Mouse (Mus musculus): ENCODE results near the gene Fam155a. TPM values are rescaled to one million over a fixed set of nuclear protein-coding genes. Genes with fewer than 3 reads are reported as not detected.

Fam155a gene
- polyA plus RNA-seq, 1 experiment from 2014 or later = 0.07 TPM

DNA sequence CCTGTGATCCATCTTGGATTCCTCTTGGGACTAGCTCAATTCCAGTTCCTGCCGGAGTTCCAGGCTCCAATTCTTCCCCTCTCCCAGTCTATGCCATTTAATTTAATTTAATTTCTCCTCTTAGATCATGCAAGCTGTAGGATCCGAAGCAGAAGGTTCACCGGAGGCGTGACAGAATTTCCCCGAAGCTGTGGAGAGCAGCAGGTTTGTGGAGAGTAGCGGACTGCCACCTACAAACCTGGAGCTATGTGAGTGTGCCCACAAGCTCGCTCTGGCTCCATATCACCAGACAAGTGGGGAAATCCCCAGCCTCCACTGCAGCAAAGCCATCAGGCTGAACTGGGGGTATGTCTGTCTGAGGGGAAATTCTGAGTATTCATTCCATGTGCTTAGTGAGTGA, 544.2 kb downstream of the Fam155a start:
- no peak for ATAC-seq (ENCODE audit: insufficient read depth)
- Histone ChIP-seq H3K4me3 (replicated peaks) (no peak overlapping the region), H3K27me3 (no peaks in the 10 kb centered on the region), H3K4me2 (no peak overlapping the region), H3K9ac (no peak overlapping the region), H3K36me3 (replicated peaks) (no peaks in the 10 kb centered on the region), H3K4me1 (replicated peaks) (no peaks in the 10 kb centered on the region), H3K27ac (replicated peaks) (no peak overlapping the region), H3K9me3 (replicated peaks) (no peaks in the 10 kb centered on the region)
- 62% methylated on average over 7 of the region's 7 CpGs for WGBS (ENCODE audit: insufficient replicate concordance)

GRCm38 (mm10) chr8:9211751-9212150, 559.2 kb downstream of the Fam155a start:
- ATAC-seq (ENCODE audit: insufficient read depth) = no peak
- H3K4me1 ChIP-seq (replicated peaks) = no peaks in the 10 kb centered on the region
- H3K27ac ChIP-seq (replicated peaks) = no peak overlapping the region
- H3K9me3 ChIP-seq (replicated peaks) = no peaks in the 10 kb centered on the region
- no peaks in the 10 kb centered on the region for H3K27me3 ChIP-seq
- no peak overlapping the region for H3K4me3 ChIP-seq (replicated peaks)
- no peak overlapping the region for H3K4me2 ChIP-seq
- WGBS (ENCODE audit: insufficient replicate concordance) = 38% methylated on average over 4 of the region's 4 CpGs
- no peaks in the 10 kb centered on the region for H3K36me3 ChIP-seq (replicated peaks)
- no peak overlapping the region for H3K9ac ChIP-seq

DNA sequence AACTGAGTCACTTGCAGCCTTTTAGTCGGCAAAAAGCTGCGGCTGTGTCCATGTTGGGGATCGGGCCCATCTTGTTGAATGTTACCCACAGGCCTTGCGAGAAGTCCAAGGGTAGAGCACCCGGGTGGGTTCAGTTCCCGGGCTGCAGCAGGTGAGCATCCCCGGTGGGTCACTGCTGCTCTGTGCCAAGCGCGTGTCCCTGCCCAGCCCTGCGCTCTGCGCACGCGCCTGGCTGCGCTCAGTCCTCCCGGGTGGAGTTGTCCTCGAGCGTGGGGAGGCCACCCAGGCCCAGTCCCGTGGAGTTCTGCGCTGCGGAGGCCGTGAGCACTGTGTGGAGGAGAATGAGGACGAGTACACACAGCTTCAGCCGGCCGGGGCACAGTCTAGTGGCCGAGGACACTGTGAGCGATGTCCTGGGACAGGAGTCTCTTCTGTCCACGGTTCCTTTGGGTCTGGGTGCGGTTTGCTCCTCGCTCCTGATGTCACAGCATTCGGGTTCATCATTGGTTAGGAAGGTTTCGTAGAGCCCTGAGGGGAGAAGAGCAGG, 563.4 kb downstream of the Fam155a start:
- Histone ChIP-seq H3K27me3 (no peaks in the 10 kb centered on the region), H3K4me2 (no peak overlapping the region), H3K4me1 (replicated peaks) (no peaks in the 10 kb centered on the region), H3K4me3 (replicated peaks) (no peak overlapping the region), H3K9ac (no peak overlapping the region), H3K36me3 (replicated peaks) (no peaks in the 10 kb centered on the region), H3K27ac (replicated peaks) (no peak overlapping the region), H3K9me3 (replicated peaks) (no peaks in the 10 kb centered on the region)
- no peak for ATAC-seq (ENCODE audit: insufficient read depth)
- WGBS (ENCODE audit: insufficient replicate concordance) = 77% methylated on average over 31 of the region's 31 CpGs

DNA sequence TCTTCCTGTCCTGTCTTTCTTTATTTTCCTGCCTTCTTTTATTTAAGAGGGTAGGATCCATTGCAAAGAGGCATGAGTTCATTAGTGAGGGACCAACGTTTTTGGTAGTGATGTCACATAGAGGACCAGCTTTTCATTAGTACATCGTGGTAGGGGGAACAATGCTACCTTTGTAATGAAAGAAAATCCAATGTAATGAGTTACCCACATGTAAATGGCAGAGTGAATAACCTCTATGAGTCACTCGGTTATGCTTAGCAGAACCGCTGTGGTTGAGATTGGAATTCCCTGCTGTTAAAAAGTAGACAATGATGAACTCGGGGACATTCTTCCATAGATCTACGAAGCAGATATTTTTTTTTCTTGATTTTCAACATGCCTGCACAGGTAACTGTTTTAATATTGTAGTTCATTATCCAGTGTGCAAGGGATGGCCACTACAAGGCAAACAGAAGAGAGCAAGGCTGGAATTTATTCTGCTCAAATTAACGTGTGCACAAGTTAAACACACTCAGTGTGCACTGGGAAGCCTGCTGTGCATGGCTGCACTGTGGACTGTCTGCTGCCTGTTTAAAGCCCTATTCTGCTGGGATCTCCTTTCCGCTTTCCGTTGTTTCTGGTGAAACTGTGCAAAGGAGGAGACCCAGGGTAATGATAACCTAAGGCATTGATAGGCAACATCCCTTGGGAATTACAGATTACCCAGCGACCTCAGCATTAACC, 566.5 kb downstream of the Fam155a start:
- ATAC-seq (ENCODE audit: insufficient read depth) = no peak
- Histone ChIP-seq H3K9ac (no peak overlapping the region), H3K36me3 (replicated peaks) (no peaks in the 10 kb centered on the region)

GRCm38 (mm10) chr8:9200099-9200498, 570.9 kb downstream of the Fam155a start:
- H3K4me2 ChIP-seq = no peak overlapping the region
- 48% methylated on average over 3 of the region's 3 CpGs for WGBS (ENCODE audit: insufficient replicate concordance)

More for the DNA sequence above, 566.5 kb downstream of the Fam155a start:
- H3K4me3 ChIP-seq (replicated peaks) = no peak overlapping the region
- WGBS (ENCODE audit: insufficient replicate concordance) = 60% methylated on average over 10 of the region's 10 CpGs
- H3K9me3 ChIP-seq (replicated peaks) = no peaks in the 10 kb centered on the region
- H3K4me2 ChIP-seq = no peak overlapping the region
- H3K27ac ChIP-seq (replicated peaks) = no peak overlapping the region
- H3K27me3 ChIP-seq = no peaks in the 10 kb centered on the region
- H3K4me1 ChIP-seq (replicated peaks) = no peaks in the 10 kb centered on the region

DNA sequence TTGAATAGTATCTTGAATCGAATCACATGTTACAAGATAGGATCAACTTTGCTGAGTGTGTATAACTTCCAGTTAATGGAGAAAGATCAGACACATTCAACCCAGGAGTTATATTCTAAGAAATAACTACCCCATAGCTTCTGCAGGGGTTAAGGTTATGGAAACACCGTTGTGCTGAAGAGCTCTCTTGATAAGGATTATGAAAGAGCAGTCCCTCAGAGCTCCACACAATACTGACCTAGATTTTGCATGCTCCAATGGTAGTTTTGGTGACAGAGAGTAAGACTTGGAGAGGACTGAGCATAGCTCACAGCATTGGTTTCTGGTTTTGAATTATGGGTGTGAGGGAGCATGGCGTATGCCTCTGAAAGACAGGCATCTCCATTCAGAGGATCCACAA, 579.3 kb downstream of the Fam155a start:
- Histone ChIP-seq H3K27ac (replicated peaks) (no peak overlapping the region), H3K4me3 (replicated peaks) (no peak overlapping the region), H3K27me3 (no peaks in the 10 kb centered on the region), H3K9me3 (replicated peaks) (no peaks in the 10 kb centered on the region), H3K4me1 (replicated peaks) (no peaks in the 10 kb centered on the region), H3K4me2 (no peak overlapping the region), H3K36me3 (replicated peaks) (no peaks in the 10 kb centered on the region), H3K9ac (no peak overlapping the region)
- WGBS (ENCODE audit: insufficient replicate concordance) = 53% methylated on average over 3 of the region's 3 CpGs
- no peak for ATAC-seq (ENCODE audit: insufficient read depth)

More at GRCm38 (mm10) chr8:9200099-9200498, 570.9 kb downstream of the Fam155a start:
- Histone ChIP-seq H3K36me3 (replicated peaks) (no peaks in the 10 kb centered on the region), H3K9me3 (replicated peaks) (no peaks in the 10 kb centered on the region), H3K9ac (no peak overlapping the region), H3K4me3 (replicated peaks) (no peak overlapping the region), H3K4me1 (replicated peaks) (no peaks in the 10 kb centered on the region), H3K27ac (replicated peaks) (no peak overlapping the region), H3K27me3 (no peaks in the 10 kb centered on the region)
- no peak for ATAC-seq (ENCODE audit: insufficient read depth)

- no peaks in the 10 kb centered on the region for H3K27me3 ChIP-seq
- ATAC-seq (ENCODE audit: insufficient read depth) = no peak
- no peak overlapping the region for H3K9ac ChIP-seq
- no peak overlapping the region for H3K27ac ChIP-seq (replicated peaks)
- no peaks in the 10 kb centered on the region for H3K36me3 ChIP-seq (replicated peaks)
- H3K9me3 ChIP-seq (replicated peaks) = no peaks in the 10 kb centered on the region
- no peak overlapping the region for H3K4me3 ChIP-seq (replicated peaks)
- H3K4me1 ChIP-seq (replicated peaks) = no peaks in the 10 kb centered on the region
- no peak overlapping the region for H3K4me2 ChIP-seq
- WGBS (ENCODE audit: insufficient replicate concordance) = 31% methylated on average over 4 of the region's 4 CpGs
These were observed 582.3 kb downstream of the Fam155a start for GRCm38 (mm10) chr8:9188616-9189015.

DNA sequence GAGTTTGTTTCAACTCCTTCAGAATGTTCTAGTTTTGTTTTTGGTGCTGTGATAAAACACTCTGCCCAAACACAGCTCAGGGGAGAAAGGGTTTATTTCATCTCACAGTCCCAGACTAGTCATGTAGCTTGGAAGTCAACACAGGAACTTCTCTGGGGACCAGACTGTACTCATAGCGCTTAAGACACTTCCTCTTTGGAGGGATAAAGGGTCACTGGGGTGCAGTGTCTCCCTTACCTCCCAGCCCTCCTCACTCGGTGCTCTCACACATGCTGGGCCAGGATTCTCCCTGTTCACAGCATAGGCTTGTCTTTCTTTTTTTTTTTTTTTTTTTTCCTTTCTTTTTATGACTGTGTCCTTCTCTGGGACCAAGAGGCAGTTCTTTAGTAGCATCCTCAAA, 585.8 kb downstream of the Fam155a start:
- no peaks in the 10 kb centered on the region for H3K4me1 ChIP-seq (replicated peaks)
- H3K27ac ChIP-seq (replicated peaks) = no peak overlapping the region
- no peaks in the 10 kb centered on the region for H3K36me3 ChIP-seq (replicated peaks)
- H3K4me2 ChIP-seq = no peak overlapping the region
- no peak overlapping the region for H3K9ac ChIP-seq
- H3K9me3 ChIP-seq (replicated peaks) = no peaks in the 10 kb centered on the region
- H3K27me3 ChIP-seq = no peaks in the 10 kb centered on the region
- no peak for ATAC-seq (ENCODE audit: insufficient read depth)
- 18% methylated on average over 2 of the region's 2 CpGs for WGBS (ENCODE audit: insufficient replicate concordance)
- no peak overlapping the region for H3K4me3 ChIP-seq (replicated peaks)

GRCm38 (mm10) chr8:9182461-9182860, 588.5 kb downstream of the Fam155a start:
- Histone ChIP-seq H3K4me1 (replicated peaks) (no peaks in the 10 kb centered on the region), H3K27ac (replicated peaks) (no peak overlapping the region), H3K4me3 (replicated peaks) (no peak overlapping the region), H3K4me2 (no peak overlapping the region), H3K9me3 (replicated peaks) (no peaks in the 10 kb centered on the region), H3K36me3 (replicated peaks) (no peaks in the 10 kb centered on the region), H3K9ac (no peak overlapping the region), H3K27me3 (no peaks in the 10 kb centered on the region)
- ATAC-seq (ENCODE audit: insufficient read depth) = no peak
- WGBS (ENCODE audit: insufficient replicate concordance) = 79% methylated on average over 7 of the region's 7 CpGs

DNA sequence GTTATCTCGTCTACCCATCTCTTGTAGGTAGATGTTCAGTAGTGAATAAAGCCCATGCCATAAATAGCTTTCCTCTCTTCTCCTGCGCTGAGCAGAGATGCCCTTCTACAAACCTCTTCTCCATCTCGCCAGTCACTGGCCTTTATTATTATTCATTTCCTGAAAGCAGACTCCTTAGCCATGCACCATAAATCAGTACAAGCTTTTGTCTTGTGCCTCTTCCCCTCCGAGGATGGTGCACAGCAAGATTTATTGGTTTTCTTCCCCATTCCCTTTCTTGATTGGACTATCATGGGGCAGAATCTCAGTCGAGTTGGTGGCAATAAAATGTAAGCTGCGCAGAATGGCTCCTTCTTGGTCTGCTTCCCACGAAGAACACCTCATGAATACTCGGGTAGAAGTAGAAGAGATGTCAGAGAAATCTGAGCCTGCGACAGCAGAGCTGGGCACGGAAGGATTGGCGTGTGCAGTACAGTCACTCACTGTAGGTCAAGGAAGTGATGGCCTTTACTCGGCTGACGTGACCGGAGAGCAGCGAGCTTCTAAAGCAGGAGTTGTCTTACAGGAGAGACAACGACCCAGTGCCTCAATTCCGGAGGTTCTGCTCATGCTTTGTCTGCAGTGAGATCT, 590.2 kb downstream of the Fam155a start:
- Histone ChIP-seq H3K4me2 (no peak overlapping the region), H3K27ac (replicated peaks) (no peak overlapping the region), H3K27me3 (no peaks in the 10 kb centered on the region), H3K4me3 (replicated peaks) (no peak overlapping the region), H3K36me3 (replicated peaks) (no peaks in the 10 kb centered on the region), H3K4me1 (replicated peaks) (no peaks in the 10 kb centered on the region), H3K9ac (no peak overlapping the region), H3K9me3 (replicated peaks) (no peaks in the 10 kb centered on the region)
- WGBS (ENCODE audit: insufficient replicate concordance) = 68% methylated on average over 17 of the region's 17 CpGs
- no peak for ATAC-seq (ENCODE audit: insufficient read depth)

DNA sequence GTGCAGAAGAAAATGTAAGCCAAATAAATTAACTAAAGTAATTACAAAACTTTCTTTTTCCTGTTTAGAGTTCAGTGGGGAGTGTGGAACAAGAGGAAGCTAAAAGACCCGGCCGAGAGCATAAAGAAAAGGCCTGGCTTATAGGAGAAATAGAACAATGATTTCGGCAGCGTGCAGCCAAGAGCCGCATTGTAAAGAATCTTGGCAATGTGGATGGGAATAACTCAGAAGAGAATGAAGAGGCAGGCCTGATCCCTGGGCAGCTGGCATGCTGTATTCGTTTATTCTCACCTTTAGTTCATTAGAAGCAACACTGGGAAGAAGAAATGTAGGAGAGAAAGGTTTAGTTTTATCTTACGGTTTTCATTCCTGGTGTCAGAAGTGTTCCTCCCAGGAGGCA, 594.0 kb downstream of the Fam155a start:
- Histone ChIP-seq H3K4me3 (replicated peaks) (no peak overlapping the region), H3K36me3 (replicated peaks) (no peaks in the 10 kb centered on the region), H3K27me3 (no peaks in the 10 kb centered on the region), H3K9ac (no peak overlapping the region), H3K4me2 (no peak overlapping the region), H3K4me1 (replicated peaks) (no peaks in the 10 kb centered on the region), H3K9me3 (replicated peaks) (no peaks in the 10 kb centered on the region), H3K27ac (replicated peaks) (no peak overlapping the region)
- whole genome bisulfite sequencing (ENCODE audit: insufficient replicate concordance) = 62% methylated on average over 7 of the region's 7 CpGs
- ATAC-seq (ENCODE audit: insufficient read depth) = no peak
